Mouse (Mus musculus) gastrocnemius, postnatal 4 days (tissue): ENCODE data around the gene Vmn1r114. TPM values are rescaled to one million over a fixed set of nuclear protein-coding genes. Genes with fewer than 3 reads are reported as not detected.
"Not testable (repeated sequence)": the region's sequence is repeated elsewhere in the genome, so short reads cannot be mapped to it uniquely, and the experiment has no call there.

Experiments used
- DNase-seq, 2 experiments: peaks; one replicate each; pipeline ENCODE4 v3.0.0; 2021 to 2022; ENCODE audit warnings: low spot score in 2 of 2, mixed read lengths in 2 of 2
- long read RNA-seq, 2 experiments: library from polyadenylated mRNA; stranded (forward); transcript quantifications; one replicate each; pipeline ENCODE4 v2.0.0; 2021
- total RNA-seq, 2 experiments: library from RNA; stranded (reverse); gene quantifications; 2 replicates each; pipeline ENCODE4 v1.2.3; 2021

The Vmn1r114 gene
- not detected for total RNA-seq
- long read RNA-seq, experiment 1 = 0 reads
- long read RNA-seq, experiment 2 = 0 reads

DNA sequence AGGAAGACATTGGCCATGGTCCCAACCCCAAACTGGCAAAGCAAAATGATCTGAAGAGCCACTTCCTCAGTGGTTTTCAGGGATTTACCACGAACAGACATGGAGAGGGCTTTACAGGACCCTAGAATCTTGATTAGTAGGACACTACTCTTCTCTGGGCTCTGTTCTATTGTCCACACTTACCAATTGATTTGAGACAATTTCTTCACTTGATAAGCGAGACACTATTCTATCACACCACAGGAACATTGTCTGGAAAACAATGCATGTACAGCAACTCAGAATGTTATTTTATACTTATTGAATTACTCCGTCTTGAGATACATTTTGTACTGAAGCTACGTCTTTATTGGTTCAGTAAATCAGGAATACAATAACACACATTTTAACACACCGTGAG lies at the start of gene Vmn1r114:
Gene Vmn1r114 (minus strand): TSS at position 101 of the 400 bp plus-strand sequence.
- not testable (repeated sequence) for DNase-seq

DNA sequence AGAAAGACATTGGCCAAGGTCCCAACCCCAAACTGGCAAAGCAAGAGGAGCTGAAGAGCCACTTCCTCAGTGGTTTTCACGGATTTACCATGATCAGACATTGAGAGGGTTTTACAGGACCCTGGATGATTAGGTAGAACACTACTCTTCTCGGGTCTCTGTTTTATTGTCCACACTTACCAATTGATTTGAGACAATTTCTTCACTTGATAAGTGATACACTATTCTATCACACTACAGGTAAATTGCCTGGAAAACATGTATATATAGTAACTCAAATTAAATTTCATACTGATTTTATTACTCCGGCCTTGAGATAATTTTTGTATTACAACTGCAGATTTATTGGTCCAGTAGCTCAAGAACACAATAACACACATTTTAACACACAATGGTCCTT lies 32.9 kb upstream of the Vmn1r114 start, which contains the start of gene Vmn1r115:
Gene Vmn1r115 (minus strand): TSS at position 101 of the 400 bp plus-strand sequence.
- not testable (repeated sequence) for DNase-seq

DNA sequence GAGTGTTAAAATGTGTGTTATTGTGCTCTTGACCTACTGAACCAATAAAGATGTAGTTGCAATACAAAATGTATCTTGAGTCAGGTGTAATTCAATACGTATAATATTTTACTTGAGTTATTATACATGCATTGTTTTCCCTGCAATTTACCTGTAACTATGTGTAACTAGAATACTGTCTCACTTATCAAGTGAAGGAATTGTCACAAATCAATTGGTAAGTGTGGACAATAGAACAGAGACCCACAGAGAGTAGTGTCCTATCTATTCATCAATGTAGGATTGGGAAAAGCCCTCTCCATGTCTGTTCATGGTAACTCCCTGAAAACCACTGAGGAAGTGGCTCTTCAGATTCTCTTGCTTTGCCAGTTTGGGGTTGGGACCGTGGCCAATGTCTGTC lies 25.0 kb downstream of the Vmn1r114 start, which contains the start of gene Vmn1r113:
Gene Vmn1r113 (plus strand): TSS at position 301 of the 400 bp plus-strand sequence.
- DNase-seq = not testable (repeated sequence)

DNA sequence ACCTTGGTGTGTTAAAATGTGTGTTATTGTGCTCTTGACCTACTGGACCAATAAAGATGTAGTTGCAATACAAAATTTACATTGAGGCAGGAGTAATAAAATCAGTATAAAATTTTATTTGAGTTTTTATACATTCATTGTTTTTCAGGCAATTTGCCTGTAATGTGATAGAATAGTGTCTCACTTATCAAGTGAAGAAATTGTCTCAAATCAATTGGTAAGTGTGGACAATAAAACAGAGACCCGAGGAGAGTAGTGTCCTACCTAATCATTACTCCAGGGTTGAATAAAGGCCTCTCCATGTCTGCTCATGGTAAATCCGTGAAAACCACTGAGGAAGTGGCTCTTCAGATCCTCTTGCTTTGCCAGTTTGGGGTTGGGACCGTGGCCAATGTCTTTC lies 41.1 kb downstream of the Vmn1r114 start, which contains the start of gene Vmn1r112:
Gene Vmn1r112 (plus strand): TSS at position 301 of the 400 bp plus-strand sequence.
- DNase-seq = not testable (repeated sequence)

Other genes starting within 250 kb of the Vmn1r114 start
- not detected for gene Gm4141, start 235.9 kb downstream of the Vmn1r114 start, total RNA-seq
- not detected for gene Gm4513, start 213.2 kb downstream of the Vmn1r114 start, total RNA-seq
- gene Vmn1r107, start 143.3 kb downstream of the Vmn1r114 start, total RNA-seq = not detected
- gene Vmn1r111, start 109.0 kb downstream of the Vmn1r114 start, total RNA-seq = not detected
- gene Gm10668, start 81.6 kb downstream of the Vmn1r114 start, total RNA-seq = not detected
- gene Vmn1r112, start 41.0 kb downstream of the Vmn1r114 start, total RNA-seq = not detected
- not detected for gene Vmn1r113, start 24.9 kb downstream of the Vmn1r114 start, total RNA-seq
- not detected for gene Vmn1r115, start 32.8 kb upstream of the Vmn1r114 start, total RNA-seq
- gene Vmn1r116, start 60.1 kb upstream of the Vmn1r114 start, total RNA-seq = not detected
- not detected for gene Vmn1r117, start 71.9 kb upstream of the Vmn1r114 start, total RNA-seq
- not detected for gene Vmn1r118, start 100.2 kb upstream of the Vmn1r114 start, total RNA-seq
- gene Vmn1r119, start 200.3 kb upstream of the Vmn1r114 start, total RNA-seq = not detected
- gene Vmn1r120, start 241.6 kb upstream of the Vmn1r114 start, total RNA-seq = not detected